Comparison of ENCODE assay signal across 8 mouse cellular contexts in genomic region chr5:149247047-149247904, GRCm38 (mm10). TPM values are rescaled to one million over a fixed set of nuclear protein-coding genes. Genes with fewer than 3 reads are reported as not detected.
DNase-seq lines count a peak whose midpoint lies in the region; ATAC-seq and TF ChIP-seq lines count a peak whose summit lies in the region.

No protein-coding gene starts in this region.

- no peaks in the 10 kb centered on the region for H3K27me3 ChIP-seq in stomach, postnatal 0 days (ENCODE audit: control insufficient read depth, insufficient read depth, low read length)

- peak; percentile 77 to 80 for DNase-seq in cerebellum, postnatal 10 days
- DNase-seq in cerebellum, adult 11-12 months = no peak
- peak; percentile 33 for DNase-seq in thymus, postnatal 14 days
- no peak for DNase-seq in thymus, adult 18-20 months
- DNase-seq in large intestine, adult 2 months (ENCODE audit: low read depth, low spot score) = peak; percentile 11
- DNase-seq in stomach, postnatal 0 days (ENCODE audit: low spot score) = peak; percentile 28
- no peak for DNase-seq in MN1 (ENCODE audit: low spot score)
- no peak for DNase-seq in layer of hippocampus, postnatal 36 days

- WGBS in large intestine, adult 2 months = 14% methylated on average over 20 of the region's 20 CpGs
- 18% methylated on average over 19 of the region's 20 CpGs for WGBS in stomach, postnatal 0 days

- no peaks in the 10 kb centered on the region for H3K9me3 ChIP-seq in stomach, postnatal 0 days (ENCODE audit: control insufficient read depth, low read length)

- ATAC-seq in stomach, postnatal 0 days (ENCODE audit: low FRiP score, low TSS enrichment) = peak; percentile 39; the same call in 1 of the 2 replicates

- H3K27ac ChIP-seq in stomach, postnatal 0 days (replicated peaks) = peak overlapping the region; percentile 56; the same call in 1 of the 2 replicates

- H3K4me2 ChIP-seq in stomach, postnatal 0 days (replicated peaks; ENCODE audit: low read depth) = peak overlapping the region; percentile 9

- no peak for TF ChIP-seq EP300 in stomach, postnatal 0 days (optimal IDR thresholded peaks at IDR 0.05)

- H3K36me3 ChIP-seq in stomach, postnatal 0 days (ENCODE audit: control insufficient read depth, insufficient read depth, low read length) = no peaks in the 10 kb centered on the region

- no peak overlapping the region for H3K9ac ChIP-seq in stomach, postnatal 0 days (ENCODE audit: low read length)

- no peak for TF ChIP-seq CTCF in stomach, postnatal 0 days (IDR thresholded peaks at IDR 0.05; ENCODE audit: low read depth)

- H3K4me3 ChIP-seq in stomach, postnatal 0 days (ENCODE audit: low read depth, low read length) = no peak overlapping the region

- no peaks in the 10 kb centered on the region; the same call in 1 of the 2 replicates for H3K4me1 ChIP-seq in stomach, postnatal 0 days (replicated peaks; ENCODE audit: control insufficient read depth, insufficient read depth)

RNA-seq across cellular contexts. Expression of gene Alox5ap, which starts 17.3 kb away (rescaled TPM):
- 15.7 and 15.9 TPM in 2 replicates for polyA plus RNA-seq in large intestine, adult 2 months (2012; rRNA removed)
- 8.2 and 9.3 TPM in 2 replicates for polyA plus RNA-seq in stomach, postnatal 0 days (2015; fragmentation: Nextera tagmentation; extraction: Ambion mirVana)
- total RNA-seq in layer of hippocampus, postnatal 36 days (2021) = 10 to 100 TPM in 1 of 2 experiments, 1 to 10 TPM in 1; 9.8 to 12.4 TPM

Comparison
In these comparisons a context has a peak if more than half of its experiments do, and no peak if none do; other contexts are left out.
1. DNase-seq: peak in cerebellum, postnatal 10 days (2 of 2), thymus, postnatal 14 days (single experiment), large intestine, adult 2 months (single experiment) and stomach, postnatal 0 days (single experiment); none in cerebellum, adult 11-12 months (single experiment), thymus, adult 18-20 months (0 of 2), MN1 (single experiment) and layer of hippocampus, postnatal 36 days (0 of 2).